Mouse (Mus musculus): ENCODE measurements around the gene Zer1. TPM values are rescaled to one million over a fixed set of nuclear protein-coding genes. Genes with fewer than 3 reads are reported as not detected.

Gene Zer1
- polyA plus RNA-seq, 1 experiment = 56.6 TPM

- Histone ChIP-seq H3K4me1 (ENCODE audit: control insufficient read depth, insufficient read depth, low read length) (0 out of 2 replicates have a peak, but pooled peaks cover 3% of the 10 kb centered on the region), H3K4me3 (replicated peaks; ENCODE audit: extremely low read depth, low read depth, low read length) (no peak overlapping the region)
- TF ChIP-seq CTCF (IDR thresholded peaks at IDR 0.05; ENCODE audit: insufficient read depth, low read length) = no peak
- no peak for TF ChIP-seq POLR2A (IDR thresholded peaks at IDR 0.05; ENCODE audit: borderline replicate concordance, extremely low read depth, low read depth, low read length)
- no peak for DNase-seq
- 78% methylated on average over 4 of the region's 4 CpGs for WGBS
Observed at GRCm38 (mm10) chr2:30130156-30130555, 5.8 kb upstream of the Zer1 start.

GRCm38 (mm10) chr2:30128789-30129188 lies 4.4 kb upstream of the Zer1 start:
- WGBS = 31% methylated on average over 2 of the region's 2 CpGs
- Histone ChIP-seq H3K4me1 (ENCODE audit: control insufficient read depth, insufficient read depth, low read length) (0 out of 2 replicates have a peak, but pooled peaks cover 3% of the 10 kb centered on the region), H3K4me3 (replicated peaks; ENCODE audit: extremely low read depth, low read depth, low read length) (no peak overlapping the region)
- DNase-seq = no peak
- TF ChIP-seq CTCF (IDR thresholded peaks at IDR 0.05; ENCODE audit: insufficient read depth, low read length) (no peak), POLR2A (IDR thresholded peaks at IDR 0.05; ENCODE audit: borderline replicate concordance, extremely low read depth, low read depth, low read length) (no peak)

- DNase-seq = peak; percentile 28
- TF ChIP-seq CTCF (IDR thresholded peaks at IDR 0.05; ENCODE audit: insufficient read depth, low read length) = no peak
- TF ChIP-seq POLR2A (IDR thresholded peaks at IDR 0.05; ENCODE audit: borderline replicate concordance, extremely low read depth, low read depth, low read length) = no peak
- peaks cover 2% of the 10 kb centered on the region; the same call in 1 of the 2 replicates for H3K4me1 ChIP-seq (ENCODE audit: control insufficient read depth, insufficient read depth, low read length)
- 1% methylated on average over 44 of the region's 44 CpGs for WGBS
- H3K4me3 ChIP-seq (replicated peaks; ENCODE audit: extremely low read depth, low read depth, low read length) = peak overlapping the region; percentile 92
Observed at GRCm38 (mm10) chr2:30123729-30124471, 485 bp downstream of the Zer1 start.

- Histone ChIP-seq H3K4me3 (replicated peaks; ENCODE audit: extremely low read depth, low read depth, low read length) (no peak overlapping the region), H3K4me1 (ENCODE audit: control insufficient read depth, insufficient read depth, low read length) (peaks cover 2% of the 10 kb centered on the region; the same call in 1 of the 2 replicates)
- TF ChIP-seq CTCF (IDR thresholded peaks at IDR 0.05; ENCODE audit: insufficient read depth, low read length) = no peak
- no peak for TF ChIP-seq POLR2A (IDR thresholded peaks at IDR 0.05; ENCODE audit: borderline replicate concordance, extremely low read depth, low read depth, low read length)
- DNase-seq = no peak
- 83% methylated on average over 5 of the region's 5 CpGs for WGBS
Observed at GRCm38 (mm10) chr2:30122766-30123165, 1.6 kb downstream of the Zer1 start.

- TF ChIP-seq CTCF (IDR thresholded peaks at IDR 0.05; ENCODE audit: insufficient read depth, low read length) (no peak), POLR2A (IDR thresholded peaks at IDR 0.05; ENCODE audit: borderline replicate concordance, extremely low read depth, low read depth, low read length) (no peak)
- WGBS = 82% methylated on average over 4 of the region's 4 CpGs
- peaks cover 2% of the 10 kb centered on the region; the same call in 1 of the 2 replicates for H3K4me1 ChIP-seq (ENCODE audit: control insufficient read depth, insufficient read depth, low read length)
- no peak for DNase-seq
- H3K4me3 ChIP-seq (replicated peaks; ENCODE audit: extremely low read depth, low read depth, low read length) = no peak overlapping the region
Observed at GRCm38 (mm10) chr2:30120269-30120668, 4.1 kb downstream of the Zer1 start.

GRCm38 (mm10) chr2:30119641-30120051 lies 4.7 kb downstream of the Zer1 start:
- peaks cover 2% of the 10 kb centered on the region; the same call in 1 of the 2 replicates for H3K4me1 ChIP-seq (ENCODE audit: control insufficient read depth, insufficient read depth, low read length)
- no peak for DNase-seq
- WGBS = 51% methylated on average over 6 of the region's 6 CpGs
- TF ChIP-seq CTCF (IDR thresholded peaks at IDR 0.05; ENCODE audit: insufficient read depth, low read length) = no peak
- TF ChIP-seq POLR2A (IDR thresholded peaks at IDR 0.05; ENCODE audit: borderline replicate concordance, extremely low read depth, low read depth, low read length) = no peak
- no peak overlapping the region for H3K4me3 ChIP-seq (replicated peaks; ENCODE audit: extremely low read depth, low read depth, low read length)

GRCm38 (mm10) chr2:30112564-30112963 lies 11.8 kb downstream of the Zer1 start:
- no peaks in the 10 kb centered on the region for H3K4me1 ChIP-seq (ENCODE audit: control insufficient read depth, insufficient read depth, low read length)
- WGBS = 78% methylated on average over 5 of the region's 5 CpGs
- TF ChIP-seq CTCF (IDR thresholded peaks at IDR 0.05; ENCODE audit: insufficient read depth, low read length) (no peak), POLR2A (IDR thresholded peaks at IDR 0.05; ENCODE audit: borderline replicate concordance, extremely low read depth, low read depth, low read length) (no peak)
- H3K4me3 ChIP-seq (replicated peaks; ENCODE audit: extremely low read depth, low read depth, low read length) = no peak overlapping the region
- DNase-seq = no peak

- H3K4me1 ChIP-seq (ENCODE audit: control insufficient read depth, insufficient read depth, low read length) = no peaks in the 10 kb centered on the region
- H3K4me3 ChIP-seq (replicated peaks; ENCODE audit: extremely low read depth, low read depth, low read length) = no peak overlapping the region
- TF ChIP-seq CTCF (IDR thresholded peaks at IDR 0.05; ENCODE audit: insufficient read depth, low read length) = no peak
- TF ChIP-seq POLR2A (IDR thresholded peaks at IDR 0.05; ENCODE audit: borderline replicate concordance, extremely low read depth, low read depth, low read length) = no peak
- DNase-seq = no peak
- 96% methylated on average over 2 of the region's 2 CpGs for WGBS
Observed at GRCm38 (mm10) chr2:30111500-30111899, 12.9 kb downstream of the Zer1 start.

- H3K4me3 ChIP-seq (replicated peaks; ENCODE audit: extremely low read depth, low read depth, low read length) = no peak overlapping the region
- TF ChIP-seq POLR2A (IDR thresholded peaks at IDR 0.05; ENCODE audit: borderline replicate concordance, extremely low read depth, low read depth, low read length) (no peak), CTCF (IDR thresholded peaks at IDR 0.05; ENCODE audit: insufficient read depth, low read length) (no peak)
- no peak for DNase-seq
- no peaks in the 10 kb centered on the region for H3K4me1 ChIP-seq (ENCODE audit: control insufficient read depth, insufficient read depth, low read length)
- WGBS = 83% methylated on average over 4 of the region's 4 CpGs
Observed at GRCm38 (mm10) chr2:30108260-30108659, 16.1 kb downstream of the Zer1 start.

- Histone ChIP-seq H3K4me1 (ENCODE audit: control insufficient read depth, insufficient read depth, low read length) (no peaks in the 10 kb centered on the region), H3K4me3 (replicated peaks; ENCODE audit: extremely low read depth, low read depth, low read length) (no peak overlapping the region)
- DNase-seq = no peak
- WGBS = 86% methylated on average over 5 of the region's 5 CpGs
- TF ChIP-seq CTCF (IDR thresholded peaks at IDR 0.05; ENCODE audit: insufficient read depth, low read length) (no peak), POLR2A (IDR thresholded peaks at IDR 0.05; ENCODE audit: borderline replicate concordance, extremely low read depth, low read depth, low read length) (no peak)
Observed at GRCm38 (mm10) chr2:30107646-30108045, 16.7 kb downstream of the Zer1 start.
